Mouse (Mus musculus) lung, adult 18-20 months (tissue): ENCODE data around the gene Gm2174.

ENCODE experiments used
- DNase-seq, 2 experiments: peaks; one replicate each; pipeline ENCODE4 v3.0.0; 2022; ENCODE audit warnings: mixed read lengths in 2 of 2

Gene Gm2174

GRCm38 (mm10) chrX:56447524-56448015 is at the start of gene Gm2174:
Gm2174 (plus strand) TSS chrX:56447965.
- no peak for DNase-seq

GRCm38 (mm10) chrX:56404646-56405045 is 43.1 kb upstream of the Gm2174 start:
- DNase-seq = no peak

DNA sequence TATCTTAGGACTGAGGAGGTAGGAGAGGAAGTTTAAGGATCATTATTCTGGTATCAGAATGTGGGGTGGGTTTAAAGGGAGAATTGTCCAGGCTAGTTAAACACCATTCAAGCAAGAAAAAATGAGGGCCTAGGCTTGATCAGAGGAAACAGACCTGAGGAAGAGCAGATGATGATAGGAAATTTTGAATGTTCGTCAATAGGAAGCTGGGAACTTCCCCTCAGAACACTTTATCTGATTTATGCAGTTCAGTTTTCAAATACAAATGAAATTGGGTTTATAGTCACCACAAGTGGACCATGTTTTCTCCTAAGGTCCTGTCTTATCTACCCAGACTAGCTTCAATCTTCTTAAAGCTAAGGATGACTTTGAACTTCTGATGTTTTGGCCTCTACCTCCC is 42.3 kb upstream of the Gm2174 start:
- no peak for DNase-seq

- no peak for DNase-seq
These were observed 41.6 kb upstream of the Gm2174 start for GRCm38 (mm10) chrX:56406128-56406527.

- DNase-seq = no peak
These were observed 31.5 kb upstream of the Gm2174 start for GRCm38 (mm10) chrX:56416277-56416676.

- no peak for DNase-seq
These were observed 30.2 kb upstream of the Gm2174 start for GRCm38 (mm10) chrX:56417541-56417940.

- DNase-seq = no peak
These were observed 17.2 kb upstream of the Gm2174 start for GRCm38 (mm10) chrX:56430601-56431000.

DNA sequence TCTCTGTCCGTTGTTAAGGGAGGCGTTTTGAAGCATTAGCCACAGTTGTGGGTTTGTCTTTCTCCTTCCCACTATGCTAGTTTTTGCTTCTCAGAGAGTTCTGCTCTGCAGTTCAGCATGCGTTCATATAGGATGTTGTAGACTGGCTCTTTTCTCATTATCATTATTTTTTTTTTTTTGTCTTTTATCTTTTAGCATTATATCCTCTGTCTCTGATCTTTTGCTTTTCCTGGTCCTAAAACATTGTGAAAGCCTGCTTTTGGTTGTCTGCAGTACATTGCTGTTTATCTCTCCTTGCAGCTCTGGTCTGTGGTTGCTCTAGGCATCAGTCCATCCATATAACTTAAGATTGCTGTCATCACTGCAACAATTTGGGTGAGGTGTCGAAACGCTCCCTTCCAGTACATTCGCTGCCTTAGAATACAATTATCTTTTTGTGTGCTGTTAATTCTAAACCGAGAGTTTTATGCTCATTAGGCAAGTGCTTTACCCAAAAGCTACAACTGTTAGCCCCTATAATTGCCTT is 11.9 kb upstream of the Gm2174 start:
- DNase-seq = no peak

- no peak for DNase-seq
These were observed 1.0 kb upstream of the Gm2174 start for GRCm38 (mm10) chrX:56446487-56447428.

DNA sequence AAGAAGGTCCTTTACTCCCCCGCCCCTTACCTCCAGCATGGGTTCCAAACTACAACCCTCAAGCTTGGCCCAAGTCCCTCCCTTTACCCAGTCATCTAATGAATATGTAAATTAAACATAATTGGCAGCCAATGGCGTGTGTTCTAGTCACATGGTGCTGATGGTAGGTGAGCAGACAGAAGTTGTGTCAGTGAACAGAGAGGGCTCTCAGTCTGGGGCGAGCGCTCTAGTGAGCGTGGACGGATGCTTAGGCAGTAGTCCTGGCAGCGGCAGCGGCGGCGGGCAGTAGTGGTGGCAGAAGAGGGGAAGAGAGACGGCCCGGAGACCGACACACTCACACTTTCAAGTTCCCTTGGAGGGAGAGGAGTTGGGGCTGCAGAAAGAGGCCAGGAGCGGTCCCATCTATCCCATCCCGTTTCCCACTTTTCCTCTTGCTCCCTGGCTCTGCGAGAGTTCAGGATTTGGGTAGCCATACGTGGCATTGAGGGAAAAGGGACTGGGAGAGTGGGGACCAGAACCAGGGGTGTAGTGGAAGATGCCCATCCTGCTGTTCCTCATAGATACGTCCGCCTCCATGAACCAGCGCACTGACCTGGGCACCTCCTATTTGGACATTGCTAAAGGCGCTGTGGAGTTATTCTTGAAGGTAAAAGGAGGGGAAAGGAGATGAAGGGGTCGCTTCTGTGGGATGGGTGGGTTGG is 7.1 kb downstream of the Gm2174 start, which contains the start of gene Ints6l:
Ints6l (plus strand) TSS at position 187 of the 701 bp plus-strand sequence.
- peak; percentile 83 for DNase-seq

- DNase-seq = peak; percentile 92
These were observed 7.8 kb downstream of the Gm2174 start for GRCm38 (mm10) chrX:56455372-56456246.

- no peak for DNase-seq
These were observed 8.6 kb downstream of the Gm2174 start for GRCm38 (mm10) chrX:56456379-56456778.

DNA sequence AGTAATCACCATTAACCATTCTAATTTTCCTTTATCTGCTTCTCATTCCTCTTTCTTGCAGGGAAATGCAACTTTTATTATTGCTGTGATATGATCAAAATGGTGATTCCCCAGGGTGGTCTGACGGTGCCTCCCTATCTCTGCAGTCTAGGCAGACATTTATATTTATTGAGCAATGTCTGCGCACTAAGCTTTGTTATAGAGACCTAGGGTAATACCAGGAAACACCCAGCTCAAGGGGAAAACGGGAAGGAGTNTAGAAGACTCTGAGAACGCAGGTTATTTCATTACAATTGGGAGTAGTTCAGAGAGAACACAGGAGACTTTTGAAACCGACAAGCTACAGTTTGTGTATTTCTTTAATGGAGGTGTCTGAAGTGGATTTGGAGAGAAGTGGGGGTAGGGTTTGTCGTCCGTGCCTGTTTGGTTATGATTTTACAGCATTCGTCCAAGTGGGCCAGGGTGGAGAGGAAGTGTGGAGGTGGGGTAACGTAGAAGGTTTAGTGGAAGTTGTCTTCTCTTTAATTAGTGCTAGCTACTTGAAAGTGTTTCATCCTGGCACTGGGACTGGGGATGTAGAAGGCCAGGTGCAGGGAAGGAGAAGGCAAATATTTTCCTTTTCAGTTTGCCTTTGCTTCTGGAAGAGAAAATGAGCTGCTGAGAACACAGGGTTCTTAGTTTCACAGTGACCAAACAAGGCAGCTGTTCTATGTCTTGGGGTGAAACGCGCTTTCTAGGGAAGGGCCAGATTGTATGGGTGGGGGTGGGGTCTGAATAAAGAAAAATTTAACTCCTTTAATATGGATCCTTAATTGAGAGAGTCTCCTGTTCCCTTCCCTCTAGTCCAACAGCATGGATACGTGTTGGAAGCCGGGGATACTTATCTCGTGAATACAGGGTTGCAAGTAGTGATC is 14.5 kb downstream of the Gm2174 start:
- peak; percentile 15 to 45 for DNase-seq

- DNase-seq = no peak
These were observed 17.1 kb downstream of the Gm2174 start for GRCm38 (mm10) chrX:56464906-56465305.

GRCm38 (mm10) chrX:56467688-56468087 is 19.9 kb downstream of the Gm2174 start:
- DNase-seq = no peak

DNA sequence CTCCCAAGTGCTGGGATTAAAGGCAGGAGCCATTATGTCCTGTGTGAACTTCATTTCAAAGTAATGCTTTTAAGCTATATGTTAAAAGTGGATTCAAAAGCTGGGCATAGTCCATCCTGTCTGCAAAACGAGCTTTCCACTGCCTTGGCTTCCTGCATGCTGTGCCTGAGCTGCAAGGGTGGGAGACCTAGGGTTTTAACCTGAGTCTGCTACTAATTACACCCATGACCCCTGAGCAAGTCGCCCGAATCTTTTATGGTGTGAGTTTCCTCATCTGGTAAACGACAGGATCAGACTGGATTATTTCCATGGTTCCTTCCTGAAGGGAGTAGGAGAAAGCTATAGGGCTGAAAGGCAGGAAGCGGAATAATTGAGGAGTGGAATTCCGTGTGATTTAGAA is 20.7 kb downstream of the Gm2174 start:
- no peak for DNase-seq

GRCm38 (mm10) chrX:56474035-56474434 is 26.3 kb downstream of the Gm2174 start:
- no peak for DNase-seq

GRCm38 (mm10) chrX:56477553-56477952 is 29.8 kb downstream of the Gm2174 start:
- DNase-seq = peak; percentile 19 to 62

- no peak for DNase-seq
These were observed 34.1 kb downstream of the Gm2174 start for GRCm38 (mm10) chrX:56481906-56482305.

DNA sequence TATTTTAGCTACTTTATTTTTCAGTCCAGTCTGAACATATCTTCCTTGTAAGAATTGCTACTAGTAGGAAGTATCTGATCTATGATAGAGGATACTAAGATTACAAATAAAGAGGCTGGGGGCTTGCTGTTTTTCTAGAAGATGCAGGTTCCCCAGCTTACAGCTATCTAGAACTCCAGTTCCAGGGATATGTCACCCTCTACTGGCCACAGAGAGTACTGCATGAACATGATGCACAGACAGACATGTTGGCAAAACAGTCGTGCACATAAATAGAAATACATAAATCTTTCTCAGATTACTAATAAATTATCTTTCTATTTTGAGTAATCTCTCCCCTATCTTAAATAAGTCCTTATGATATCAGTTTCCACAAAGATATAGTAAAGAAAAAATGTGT is 42.0 kb downstream of the Gm2174 start:
- peak; percentile 58 to 71 for DNase-seq

DNA sequence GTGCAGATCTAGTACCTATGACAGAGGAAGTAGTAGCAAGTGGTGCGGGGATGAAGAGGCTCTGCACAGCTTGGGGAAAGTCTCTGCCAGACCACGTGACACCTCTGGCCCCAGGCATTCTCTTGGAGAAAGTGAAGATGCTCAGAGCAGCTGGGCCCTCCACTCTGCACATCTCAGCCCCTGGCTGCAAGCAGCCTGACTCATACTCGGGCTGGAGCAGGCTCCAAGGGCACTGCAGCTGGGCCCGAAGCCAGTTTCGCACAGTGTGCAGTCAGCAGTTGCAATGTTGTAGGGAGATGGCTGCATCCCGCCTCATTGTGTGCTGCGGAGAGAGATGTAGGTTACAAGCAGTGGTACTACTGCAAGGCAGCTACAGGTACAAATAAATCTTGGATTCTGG is 49.5 kb downstream of the Gm2174 start:
- DNase-seq = no peak
